Mouse (Mus musculus): ENCODE results near the gene Tsr1.

Gene Tsr1

GRCm38 (mm10) chr11:74896901-74897677 is 782 bp upstream of the Tsr1 start, which contains the start of gene Sgsm2:
Gene Sgsm2, minus strand, starts transcription at chr11:74897060.
- DNase-seq (ENCODE audit: low read depth, low spot score) = peak; percentile 68

GRCm38 (mm10) chr11:74898517-74898827 is 601 bp downstream of the Tsr1 start:
- no peak for DNase-seq (ENCODE audit: low read depth, low spot score)

GRCm38 (mm10) chr11:74901555-74901954 is 3.7 kb downstream of the Tsr1 start:
- DNase-seq (ENCODE audit: low read depth, low spot score) = no peak

GRCm38 (mm10) chr11:74902416-74902815 is 4.5 kb downstream of the Tsr1 start:
- no peak for DNase-seq (ENCODE audit: low read depth, low spot score)

GRCm38 (mm10) chr11:74907850-74908249 is 10.0 kb downstream of the Tsr1 start:
- DNase-seq (ENCODE audit: low read depth, low spot score) = no peak

GRCm38 (mm10) chr11:74908618-74909399 is 10.9 kb downstream of the Tsr1 start:
- DNase-seq (ENCODE audit: low read depth, low spot score) = no peak

GRCm38 (mm10) chr11:74909978-74910377 is 12.1 kb downstream of the Tsr1 start:
- no peak for DNase-seq (ENCODE audit: low read depth, low spot score)

GRCm38 (mm10) chr11:74912492-74912891 is 14.6 kb downstream of the Tsr1 start:
- no peak for DNase-seq (ENCODE audit: low read depth, low spot score)

- no peak for DNase-seq (ENCODE audit: low read depth, low spot score)
Measured at GRCm38 (mm10) chr11:74919249-74919648, 21.4 kb downstream of the Tsr1 start.

- peak; percentile 82 for DNase-seq (ENCODE audit: low read depth, low spot score)
Measured at GRCm38 (mm10) chr11:74924149-74924548, 26.3 kb downstream of the Tsr1 start.

- peak; percentile 94 for DNase-seq (ENCODE audit: low read depth, low spot score)
Measured at GRCm38 (mm10) chr11:74925577-74926387, 27.9 kb downstream of the Tsr1 start, which contains the start of the genes Smg6 and Srr. Gene Smg6, plus strand, starts transcription at chr11:74925823. Gene Srr, minus strand, starts transcription at chr11:74925948.

GRCm38 (mm10) chr11:74926388-74927005 is 28.6 kb downstream of the Tsr1 start:
- peak; percentile 83 for DNase-seq (ENCODE audit: low read depth, low spot score)

GRCm38 (mm10) chr11:74927236-74927725 is 29.4 kb downstream of the Tsr1 start:
- no peak for DNase-seq (ENCODE audit: low read depth, low spot score)

- no peak for DNase-seq (ENCODE audit: low read depth, low spot score)
Measured at GRCm38 (mm10) chr11:74929111-74929510, 31.2 kb downstream of the Tsr1 start.

GRCm38 (mm10) chr11:74930391-74930790 is 32.5 kb downstream of the Tsr1 start:
- DNase-seq (ENCODE audit: low read depth, low spot score) = no peak

GRCm38 (mm10) chr11:74946348-74946747 is 48.5 kb downstream of the Tsr1 start:
- DNase-seq (ENCODE audit: low read depth, low spot score) = peak; percentile 76

GRCm38 (mm10) chr11:74954901-74955300 is 57.0 kb downstream of the Tsr1 start:
- DNase-seq (ENCODE audit: low read depth, low spot score) = no peak

- DNase-seq (ENCODE audit: low read depth, low spot score) = no peak
Measured at GRCm38 (mm10) chr11:74956006-74956405, 58.1 kb downstream of the Tsr1 start.

GRCm38 (mm10) chr11:74957600-74957999 is 59.7 kb downstream of the Tsr1 start:
- no peak for DNase-seq (ENCODE audit: low read depth, low spot score)
